Mouse (Mus musculus) cortical plate, adult 2 months (tissue): Measurements from ENCODE around the gene Taf5.

Source experiments
- CTCF ChIP-seq: fragments of 200-500 bp; IDR thresholded peaks from 2 replicates; pipeline ENCODE4 v1.5.1; 2011; ENCODE audit warnings: mild to moderate bottlenecking, control low read depth, low read length; ENCODE audit not compliant: insufficient read depth; ENCODE audit errors: extremely low read depth
- POLR2A ChIP-seq: fragments of 200-500 bp; IDR thresholded peaks from 2 replicates; pipeline ENCODE4 v1.6.1; 2011; ENCODE audit warnings: mild to moderate bottlenecking, low read length, control low read depth; ENCODE audit not compliant: insufficient read depth; ENCODE audit errors: extremely low read depth

DNA sequence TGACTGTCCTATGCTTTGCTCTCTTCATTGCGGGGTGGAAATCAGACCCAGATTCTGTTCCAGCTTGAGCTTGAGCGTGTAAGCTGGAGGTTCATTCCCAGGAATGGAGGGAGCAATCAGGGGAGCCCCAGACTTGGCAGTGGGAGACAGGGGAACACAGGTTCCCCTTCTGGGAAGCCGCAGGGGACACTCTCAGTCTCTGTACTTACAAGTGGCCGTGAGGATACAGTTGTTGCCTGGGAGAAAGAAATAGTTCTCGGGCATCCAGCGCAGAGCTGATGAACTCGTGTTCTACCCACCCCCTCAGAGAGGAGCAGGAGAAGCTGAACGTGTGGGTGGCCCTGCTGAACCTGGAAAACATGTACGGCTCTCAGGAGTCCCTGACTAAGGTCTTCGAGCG lies 61.3 kb downstream of the Taf5 start:
- TF ChIP-seq CTCF (no peak), POLR2A (no peak)
